Mouse (Mus musculus) right cerebral cortex, postnatal 25 days (tissue): Measurements from ENCODE around the gene Eno2.

Source experiments
- DNase-seq: peaks from one replicate; pipeline ENCODE4 v3.0.0; 2022

Gene Eno2

DNA sequence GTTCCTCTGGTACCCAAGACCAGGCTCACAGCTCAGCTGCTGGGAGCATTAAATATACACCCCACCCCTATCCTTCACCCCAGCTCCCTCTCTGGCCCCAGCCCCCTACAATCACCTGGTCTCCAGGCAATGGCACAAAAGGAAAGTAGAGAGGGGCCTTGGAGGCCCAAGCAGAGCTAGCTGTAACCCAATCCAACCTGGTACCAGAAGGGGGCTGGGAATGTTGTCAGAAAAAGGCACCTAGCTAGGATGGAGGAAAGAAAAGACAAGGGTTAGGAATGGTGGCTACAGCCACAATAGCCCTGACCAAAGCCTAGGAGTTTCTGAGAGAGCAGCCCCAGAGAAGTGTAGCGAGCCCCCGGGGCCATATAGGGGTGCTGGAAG, 10.6 kb downstream of the Eno2 start:
- DNase-seq, result no peak

DNA sequence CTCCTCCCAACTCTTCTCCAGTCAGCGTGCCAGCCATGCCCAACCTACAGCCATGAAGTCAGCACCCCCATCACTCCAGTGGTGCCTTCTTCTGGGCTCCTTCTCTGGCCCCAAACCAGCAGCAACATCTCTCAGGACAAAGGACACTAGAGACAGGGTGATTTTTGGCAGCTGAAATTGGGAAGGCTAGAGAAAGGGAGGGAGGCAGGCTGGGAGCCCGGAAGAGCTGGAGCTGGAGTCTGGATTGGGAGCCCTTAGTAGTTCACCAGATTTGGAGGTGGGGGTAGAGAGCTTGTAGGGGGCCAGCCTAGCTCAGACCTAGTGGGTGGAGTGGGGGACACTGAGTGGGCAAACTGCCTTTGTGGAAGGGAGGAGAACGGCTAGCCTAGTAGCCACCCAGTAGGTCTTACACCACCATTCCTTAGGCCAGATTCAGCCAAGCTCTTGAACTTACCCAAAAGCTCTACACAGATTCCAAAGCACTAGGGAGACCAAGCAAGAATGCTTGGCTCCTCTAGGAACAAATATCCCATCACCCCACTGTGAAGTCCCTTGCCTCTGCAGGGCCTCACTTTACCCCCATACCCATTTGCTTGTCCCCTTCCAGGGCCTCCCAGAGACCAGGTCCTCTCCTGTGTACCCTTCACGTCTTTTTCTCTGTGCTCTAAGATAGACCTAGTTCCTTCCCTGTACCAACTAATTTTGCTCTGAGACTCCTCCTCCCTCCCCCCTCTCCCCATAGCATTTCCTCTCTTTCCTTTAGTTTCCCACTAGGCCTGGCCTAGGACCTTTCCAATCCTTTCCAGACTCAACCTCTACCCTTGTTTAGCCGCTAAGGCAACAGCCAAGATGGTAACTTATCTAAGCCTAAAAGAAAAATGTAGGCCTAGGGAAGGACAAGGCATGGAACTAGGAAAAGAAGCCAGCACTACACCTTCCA, 11.3 kb downstream of the Eno2 start:
- peak; percentile 63 for DNase-seq

DNA sequence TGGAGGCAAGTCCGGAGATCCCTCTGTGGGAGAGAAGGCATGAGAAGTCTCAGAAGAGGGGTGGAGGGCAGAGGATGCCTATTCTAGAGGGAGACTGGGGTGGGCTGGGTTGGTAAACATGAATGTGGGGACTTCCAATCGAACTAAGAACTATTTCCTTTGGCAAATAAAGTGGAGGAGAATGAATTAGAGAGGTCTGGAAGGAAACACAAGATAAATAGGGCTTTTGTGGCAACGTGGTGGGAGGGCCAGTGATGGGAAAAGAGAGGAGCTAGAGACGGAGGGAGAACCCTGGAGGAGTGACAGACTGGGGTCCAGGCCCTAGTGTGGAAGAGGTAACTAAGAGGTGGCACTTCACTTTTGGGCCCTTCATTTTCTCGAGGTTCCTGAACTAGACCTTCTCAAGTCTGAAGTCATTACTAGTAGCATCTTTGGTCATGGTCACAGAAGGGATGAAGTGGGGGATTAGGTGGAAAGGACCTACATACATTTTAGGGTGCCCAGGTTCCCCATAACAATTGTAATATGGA, 12.1 kb downstream of the Eno2 start:
- no peak for DNase-seq

DNA sequence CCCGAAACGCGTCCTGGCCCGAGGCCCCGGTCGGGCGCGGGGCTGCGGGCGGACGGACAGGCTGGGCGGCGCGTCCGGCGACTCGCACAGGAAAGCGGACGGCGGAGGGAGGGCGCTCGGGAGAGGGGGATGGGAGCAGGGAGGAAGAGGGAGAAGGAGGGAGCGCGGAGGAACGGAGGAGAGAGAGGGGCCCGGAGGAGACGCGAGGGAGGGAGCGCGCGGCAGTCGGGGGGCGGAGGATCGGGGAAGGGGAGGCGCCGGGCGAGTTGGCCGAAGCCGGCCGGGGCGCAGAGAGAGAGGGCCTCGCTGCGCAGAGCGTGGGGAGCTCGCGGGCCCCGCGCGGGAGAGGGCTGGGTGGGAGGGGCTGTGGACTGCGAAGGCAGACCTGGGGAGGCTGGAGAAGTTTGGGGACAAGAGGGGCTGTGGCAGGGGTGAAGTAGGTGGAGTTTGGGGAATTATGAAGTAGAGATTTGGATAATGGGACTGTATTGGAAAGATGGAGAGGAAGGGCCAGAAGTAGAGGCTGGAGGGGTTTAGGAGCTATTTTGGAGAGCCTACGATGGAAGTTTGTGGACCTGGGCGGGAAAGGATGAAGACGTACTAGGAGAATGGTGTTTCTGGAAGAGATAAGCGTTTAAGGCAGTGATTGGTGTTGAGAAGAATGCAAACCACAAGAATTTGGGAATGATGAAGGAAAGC, 12.7 kb downstream of the Eno2 start:
- DNase-seq, result peak; percentile 84

DNA sequence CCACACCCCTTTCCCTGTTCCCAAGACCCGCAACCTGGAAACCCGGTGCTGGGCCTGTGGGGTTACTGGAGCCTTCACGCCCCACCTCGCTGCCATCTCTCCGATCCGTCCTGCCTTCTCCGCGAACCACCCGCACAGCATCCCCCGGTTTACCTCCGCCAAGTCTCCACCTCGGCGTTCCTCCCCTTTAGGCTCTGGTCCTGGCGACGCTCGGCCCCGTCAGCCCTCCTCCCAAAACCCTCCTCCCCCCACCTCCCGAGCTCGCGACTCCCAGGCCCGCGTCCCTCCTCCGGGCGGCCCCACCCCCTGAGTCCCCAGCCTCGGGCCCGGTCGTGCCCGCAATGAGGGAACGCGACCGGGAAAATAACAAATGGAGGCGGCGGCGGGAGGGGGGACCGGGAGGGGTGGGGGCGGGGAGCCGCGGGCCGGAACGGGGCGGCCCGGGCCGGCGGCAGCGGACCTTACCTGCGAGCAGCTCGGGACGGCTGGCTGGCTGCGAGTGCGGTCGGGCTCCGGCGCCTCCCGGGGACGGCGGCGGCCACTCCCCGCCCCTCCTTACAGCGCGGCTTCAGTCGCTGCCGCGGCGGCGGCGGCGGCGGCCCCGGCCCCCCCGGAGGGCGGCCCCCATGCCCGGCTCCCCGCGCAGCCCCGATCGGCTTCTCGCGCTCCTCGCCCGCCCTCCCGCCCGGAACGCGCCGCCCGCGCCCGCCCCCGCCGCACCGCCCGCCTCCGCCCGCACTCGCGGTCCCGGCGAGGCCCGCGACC, 13.5 kb downstream of the Eno2 start, which contains the start of the genes Gm45234 and Atn1:
Gm45234 (minus strand) TSS at position 191 of the 765 bp plus-strand sequence.
Atn1 (minus strand) TSS at position 694 of the 765 bp plus-strand sequence.
- peak; percentile 61 for DNase-seq

DNA sequence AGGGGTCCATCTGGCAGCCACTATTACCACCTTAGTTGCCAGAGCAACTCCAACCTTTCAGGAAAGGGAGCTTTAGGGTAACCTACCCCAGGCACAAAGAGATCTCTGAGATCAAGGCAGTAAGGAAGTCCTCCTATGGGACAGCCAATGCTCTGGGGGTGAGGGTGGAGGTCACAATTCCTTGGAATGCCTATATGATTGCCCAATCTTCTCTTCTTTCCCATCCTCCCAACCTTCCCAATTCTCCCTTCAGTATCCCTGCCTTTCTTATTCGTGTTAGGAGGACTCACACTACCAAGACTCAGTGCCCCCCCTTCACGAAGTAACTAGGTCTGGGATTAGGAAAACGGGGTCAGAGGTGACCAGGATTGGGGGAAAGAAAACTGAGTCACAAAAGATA, 14.2 kb downstream of the Eno2 start:
- DNase-seq, result no peak

DNA sequence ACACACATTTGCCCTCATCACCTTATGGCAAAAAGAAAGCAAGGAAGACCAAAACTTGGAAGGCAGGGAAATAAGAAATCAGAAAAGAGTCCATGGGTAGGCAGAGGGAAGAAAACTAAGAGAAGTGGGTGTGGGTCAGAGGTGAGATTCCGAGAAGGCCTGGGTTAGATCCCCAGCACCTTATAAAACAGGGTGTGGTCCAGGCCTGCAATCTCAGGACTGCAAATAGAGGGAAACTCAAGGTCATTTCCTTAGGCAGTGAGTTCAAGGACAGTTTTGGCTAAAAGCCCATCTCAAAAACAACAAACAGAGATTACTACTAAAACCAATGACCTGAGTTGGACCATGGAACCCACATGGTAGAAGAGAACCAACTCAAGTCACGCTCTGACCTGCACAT, 15.6 kb downstream of the Eno2 start:
- DNase-seq, result no peak

DNA sequence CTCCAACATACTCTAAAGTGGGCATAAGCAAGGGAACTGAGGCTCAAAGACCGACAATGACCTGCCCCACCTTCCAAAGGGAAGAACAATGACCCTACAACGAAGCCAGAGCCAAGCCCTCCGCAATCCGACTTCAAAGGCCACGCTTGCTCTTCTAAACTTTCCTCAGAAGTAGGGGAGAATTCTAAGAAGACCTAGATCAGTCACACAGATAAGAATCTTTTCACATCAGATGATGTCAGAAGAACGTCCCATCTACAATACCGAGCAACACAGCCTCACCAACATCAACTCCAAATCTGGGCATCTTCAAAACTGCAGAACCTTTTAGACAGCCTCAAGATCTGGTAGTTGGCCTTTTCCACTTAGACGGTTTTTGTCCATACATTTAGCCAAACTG, 19.1 kb downstream of the Eno2 start:
- DNase-seq, result no peak

DNA sequence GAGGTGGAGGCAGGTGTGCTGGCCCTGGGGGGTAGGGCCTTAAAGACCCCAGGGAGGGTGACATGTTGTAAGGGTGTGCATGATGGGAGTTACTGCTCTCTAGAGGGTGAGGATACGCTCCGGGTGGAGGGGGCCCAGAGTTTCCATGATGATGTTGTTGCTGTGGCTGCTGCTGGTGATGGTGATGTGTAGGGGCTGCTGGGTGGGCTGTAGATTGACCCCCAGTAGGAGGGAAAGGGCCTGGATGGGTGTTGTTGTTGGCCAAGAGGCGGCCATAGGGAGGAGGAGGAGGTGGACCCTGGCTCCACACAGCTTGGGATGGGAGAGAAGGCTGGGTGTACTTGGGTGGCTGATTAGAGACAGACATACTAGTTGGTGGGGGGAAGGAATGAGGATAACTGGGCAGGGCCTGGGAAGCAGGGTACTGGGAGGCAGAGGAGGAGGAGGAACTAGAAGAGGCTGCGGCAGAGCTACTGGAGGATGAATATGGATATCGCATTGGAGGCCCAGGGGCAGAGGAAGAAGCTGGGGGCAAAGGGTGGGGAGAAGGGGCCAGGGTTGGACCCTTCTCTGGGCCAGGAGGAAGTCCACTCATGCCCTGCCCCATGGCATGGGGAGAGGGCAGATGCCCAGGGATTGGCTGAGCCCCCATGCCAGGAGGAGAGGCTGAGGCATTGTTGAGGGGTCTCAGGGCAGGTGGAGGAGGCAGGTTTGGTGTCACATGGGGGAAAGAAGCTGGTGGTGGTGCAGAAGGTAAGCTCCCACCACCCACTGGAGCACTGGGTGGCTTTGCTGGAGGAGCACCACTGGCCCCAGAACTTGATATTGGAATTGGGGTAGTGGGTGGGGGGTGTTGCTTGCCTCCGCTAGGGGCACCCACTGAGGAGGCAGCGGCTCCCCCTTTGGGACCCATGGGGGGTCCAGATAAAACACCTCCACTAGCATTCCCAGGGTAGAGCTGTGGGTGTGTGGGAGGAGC, 22.5 kb downstream of the Eno2 start:
- no peak for DNase-seq

DNA sequence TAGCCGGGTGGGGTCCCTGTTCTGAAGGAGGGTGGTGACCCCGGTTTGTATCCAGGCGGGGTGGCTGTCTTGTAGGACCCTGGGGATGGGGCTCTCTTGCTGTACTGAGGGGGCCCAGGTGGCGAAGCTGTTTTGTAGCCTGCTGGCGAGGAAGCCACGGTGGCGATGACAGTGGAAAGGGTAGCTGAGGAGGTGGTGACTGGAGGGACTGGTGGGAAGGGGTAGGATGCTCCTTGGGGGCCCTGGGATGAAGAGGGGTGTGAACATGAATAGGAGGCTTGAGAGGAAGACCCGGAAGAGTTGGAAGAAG, 23.2 kb downstream of the Eno2 start:
- no peak for DNase-seq

DNA sequence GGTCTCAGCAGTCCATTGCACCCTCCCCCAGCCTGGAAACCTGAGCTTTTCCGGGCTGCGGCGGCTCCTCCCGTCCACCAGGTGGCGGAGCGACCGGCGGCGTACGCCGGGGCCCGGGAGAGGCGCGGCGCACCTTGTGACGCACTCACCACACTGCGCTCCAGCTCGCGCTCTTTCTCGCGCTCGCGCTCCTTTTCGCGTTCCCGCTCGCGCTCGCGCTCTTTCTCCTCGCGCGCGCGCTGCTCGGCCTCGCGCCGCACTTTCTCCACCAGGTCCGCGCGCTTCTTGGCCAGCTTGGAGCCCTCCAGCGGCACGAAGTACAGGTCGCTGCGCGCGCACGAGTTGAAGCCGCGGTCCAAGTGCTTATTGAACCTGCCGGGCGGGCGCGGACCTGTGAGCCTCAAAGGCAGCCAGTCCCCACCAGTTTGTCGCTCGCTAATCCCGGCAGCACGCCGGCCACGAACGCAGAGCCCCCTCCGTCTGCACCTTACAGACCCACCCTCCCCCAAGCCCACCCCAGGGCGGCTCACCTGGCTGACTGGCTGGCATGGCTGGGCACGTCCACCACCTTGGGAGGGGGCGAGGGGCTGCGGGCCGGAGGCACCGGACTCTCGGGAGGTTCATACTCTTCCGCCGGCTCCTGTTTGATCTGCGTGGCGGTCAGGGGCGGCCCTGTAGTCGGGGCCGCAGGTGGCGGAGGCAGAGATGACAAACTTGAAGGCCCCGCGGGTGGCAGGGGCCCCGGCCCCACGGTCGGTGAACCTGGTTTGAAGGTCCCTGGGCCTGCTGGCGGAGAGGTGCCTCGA, 23.8 kb downstream of the Eno2 start:
- peak; percentile 96 for DNase-seq

DNA sequence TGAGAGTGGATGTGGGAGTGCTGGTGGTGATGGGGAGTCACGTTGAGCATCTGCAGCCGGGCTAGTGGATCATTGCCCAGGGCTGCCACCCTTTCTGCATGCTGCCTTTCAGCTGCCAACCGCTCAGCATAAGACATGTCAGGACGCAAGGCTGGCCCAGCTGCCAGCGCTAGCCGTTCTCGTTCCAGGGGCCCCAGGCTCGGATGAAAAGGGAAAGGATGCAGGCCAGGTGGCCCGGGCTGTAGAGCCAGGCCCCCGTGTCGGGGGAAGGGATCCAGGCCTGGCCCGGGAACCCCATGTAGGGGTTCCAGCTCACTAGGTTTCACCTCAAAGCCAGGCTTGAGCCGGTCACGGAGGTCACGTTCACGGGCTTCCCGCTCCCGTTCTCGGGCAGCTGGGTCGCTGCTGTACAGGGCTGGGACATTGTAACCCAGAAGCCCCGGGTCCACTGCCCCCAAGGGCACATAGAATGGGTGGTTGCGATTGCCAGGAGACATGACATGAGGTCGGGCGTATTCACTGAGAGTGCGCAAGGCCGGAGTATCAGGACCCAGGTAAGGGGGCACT, 24.6 kb downstream of the Eno2 start:
- no peak for DNase-seq

DNA sequence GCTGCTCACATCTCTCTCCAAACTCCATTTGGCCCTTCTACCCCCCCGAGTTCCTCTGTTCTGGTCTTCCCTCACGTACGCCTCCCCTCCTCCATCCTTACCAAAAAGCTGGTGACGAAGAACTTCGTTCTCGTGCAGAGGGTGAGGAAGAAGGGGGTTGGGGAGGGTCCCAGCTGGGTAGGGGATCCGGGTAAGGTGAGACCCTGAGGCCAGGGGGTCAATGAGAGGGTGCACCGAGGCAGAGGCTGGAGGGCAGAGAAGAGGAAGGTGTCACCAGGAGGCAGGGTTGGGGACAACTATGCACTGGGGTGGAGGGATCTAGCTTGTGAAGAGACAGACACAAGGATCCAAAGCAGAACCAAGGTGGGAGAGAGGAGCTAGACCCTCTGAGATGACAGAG, 25.8 kb downstream of the Eno2 start:
- no peak for DNase-seq

DNA sequence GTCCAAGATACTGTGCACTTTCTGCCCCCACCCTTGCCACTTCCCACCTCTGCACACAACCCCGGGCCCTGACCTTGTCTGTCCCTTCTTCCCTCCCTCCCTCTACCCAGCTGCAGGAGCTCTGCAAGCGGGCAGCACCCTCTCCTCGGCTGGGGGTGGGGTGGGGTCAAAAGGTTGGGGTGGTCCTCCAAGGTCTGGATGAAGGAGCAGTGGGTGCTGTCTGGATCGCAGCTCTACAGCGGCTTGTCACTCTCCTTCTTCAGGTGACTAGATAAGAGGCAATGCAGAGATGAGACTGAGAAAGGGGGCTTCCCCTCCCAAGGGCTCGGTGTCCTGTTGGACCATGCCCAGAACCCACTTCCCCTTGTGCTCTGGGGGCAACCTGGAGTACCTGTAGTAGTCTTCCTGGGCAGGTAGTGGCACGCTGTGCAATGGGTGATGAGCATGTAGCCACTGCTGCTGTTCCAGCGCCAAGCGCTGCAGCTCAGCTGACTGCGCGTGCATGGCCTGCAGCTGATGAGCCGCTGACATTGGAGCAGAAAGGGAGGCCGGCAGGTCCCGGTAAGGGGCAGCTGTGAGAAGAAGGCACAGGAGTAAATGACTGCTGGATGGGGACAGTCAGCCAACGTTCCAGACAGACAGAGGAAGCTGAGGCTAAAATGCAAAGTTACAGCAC, 26.5 kb downstream of the Eno2 start:
- no peak for DNase-seq

DNA sequence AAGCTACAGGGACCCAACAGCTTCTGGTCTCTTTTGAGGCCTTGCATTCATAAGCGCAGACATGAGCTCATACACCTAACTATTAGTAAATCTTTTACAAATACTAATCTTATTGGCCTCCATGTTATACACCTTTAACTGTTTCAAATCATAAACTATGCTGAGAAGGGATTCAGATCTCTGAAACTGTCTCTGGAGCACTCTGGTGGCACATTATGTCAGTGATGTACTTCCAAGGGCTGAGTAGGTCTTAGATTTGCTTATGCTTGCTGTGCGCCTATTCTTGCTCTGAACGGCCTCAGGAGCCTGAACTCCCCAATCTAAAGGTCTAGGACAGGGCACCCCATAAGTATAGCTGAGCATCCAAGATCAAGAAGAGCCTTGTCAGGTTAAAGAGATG, 27.6 kb downstream of the Eno2 start:
- no peak for DNase-seq

DNA sequence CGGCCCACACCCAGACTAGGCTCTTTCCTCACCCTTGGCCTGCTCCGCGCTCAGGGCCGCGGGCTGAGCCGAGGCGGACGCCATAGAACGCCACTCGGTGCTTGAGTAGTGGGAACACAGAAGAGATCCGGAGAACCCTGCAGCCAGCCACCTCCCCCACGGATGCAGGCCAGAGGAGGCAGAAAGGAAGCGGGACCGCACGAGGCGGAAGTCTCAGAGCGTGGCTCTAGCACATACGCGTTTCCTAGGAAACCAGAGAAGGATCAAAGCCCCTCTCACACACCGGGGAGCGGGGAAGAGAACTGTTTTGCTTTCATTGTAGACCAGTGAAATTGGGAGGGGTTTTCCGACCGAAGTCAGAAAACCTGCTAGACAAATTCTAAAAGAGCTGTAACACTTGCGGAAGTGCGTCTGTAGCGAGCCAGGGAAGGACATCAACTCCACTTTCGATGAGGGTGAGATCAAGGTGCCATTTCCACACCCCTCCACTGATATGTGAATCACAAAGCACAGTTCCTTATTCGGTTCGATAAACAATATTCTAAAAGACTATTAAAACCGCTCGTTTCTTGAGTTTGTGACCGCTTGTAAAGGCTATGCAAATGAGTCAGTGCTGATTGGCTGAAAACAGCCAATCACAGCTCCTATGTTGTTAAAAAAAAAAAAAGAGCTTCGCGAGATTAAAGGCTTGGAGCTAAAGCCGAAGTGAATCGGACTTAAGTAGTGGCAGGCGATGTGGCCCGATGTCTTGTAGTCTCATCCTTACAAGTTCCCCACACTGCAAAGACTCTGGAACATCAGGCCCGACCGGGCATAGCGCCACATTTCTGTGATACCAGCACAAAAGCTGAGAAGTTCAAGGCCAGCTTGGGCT, 28.3 kb downstream of the Eno2 start, which contains the start of gene Grcc10:
Grcc10 (minus strand) TSS at position 487 of the 874 bp plus-strand sequence.
- peak; percentile 89 for DNase-seq

DNA sequence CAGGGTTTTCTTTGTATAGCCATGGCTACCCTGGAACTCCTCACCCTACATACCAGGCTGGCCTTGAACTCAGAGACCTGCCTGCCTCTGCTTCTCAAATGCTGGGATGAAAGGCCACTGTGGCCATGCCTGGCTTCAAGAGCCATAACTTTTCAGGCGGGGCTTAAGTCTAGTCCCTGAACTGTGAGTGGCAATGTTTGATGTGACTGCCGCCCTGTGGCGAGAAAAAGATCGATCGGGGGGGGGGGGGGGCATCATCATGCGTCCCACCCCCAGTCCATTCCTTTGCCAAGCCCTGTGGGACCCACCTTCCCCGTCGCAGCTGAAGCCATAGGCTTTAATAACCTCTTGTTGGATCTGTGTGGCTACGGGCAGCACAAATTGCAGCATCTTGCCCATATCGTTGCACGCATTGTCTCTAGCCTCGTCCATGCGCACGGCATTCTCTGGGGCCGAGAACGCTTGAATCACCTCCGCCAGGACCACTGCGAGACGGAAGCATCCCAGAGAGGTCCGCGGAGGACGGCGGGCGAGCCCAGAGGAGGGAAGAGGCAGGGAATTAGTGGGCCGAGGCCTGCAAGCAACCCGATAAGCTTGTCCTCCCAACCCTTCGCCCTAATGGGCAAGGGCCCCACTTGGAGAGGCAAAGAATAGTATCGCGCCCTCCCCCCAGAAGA, 29.1 kb downstream of the Eno2 start:
- no peak for DNase-seq

DNA sequence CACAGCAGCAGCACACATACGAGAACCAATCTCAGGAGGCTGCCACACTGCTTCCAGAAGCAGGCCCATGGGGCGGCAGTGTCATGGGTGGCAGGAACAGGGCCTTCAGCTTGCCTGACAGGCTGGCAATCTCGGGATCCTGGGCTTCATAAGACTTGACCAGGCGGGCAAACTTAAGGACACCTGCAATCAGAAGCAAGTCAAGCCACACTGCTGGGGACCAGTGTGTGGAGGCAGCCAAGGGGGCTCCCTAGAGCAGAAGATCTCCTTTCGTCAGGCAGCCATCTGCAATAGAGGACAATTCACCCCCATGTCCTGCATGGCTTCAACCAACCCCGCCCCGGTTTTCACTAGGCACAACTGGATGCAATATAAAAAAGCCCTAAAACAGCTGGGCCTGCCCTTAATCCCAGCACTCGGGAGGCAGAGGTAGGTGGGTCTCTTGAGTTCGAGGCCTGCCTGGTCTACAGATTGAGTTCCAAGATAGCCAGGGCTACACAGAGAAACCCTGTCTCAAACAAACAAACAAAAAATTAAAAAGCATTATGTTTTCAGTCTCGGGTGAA, 30.2 kb downstream of the Eno2 start:
- DNase-seq, result no peak
